Mouse (Mus musculus) liver, embryonic 14.5 days (tissue): ENCODE measurements around the gene Ccl28.

Experiments
- CTCF ChIP-seq: IDR thresholded peaks from 2 replicates; pipeline ENCODE4 v1.5.1; 2016; ENCODE audit warnings: antibody characterized with exemption, low read depth, control low read depth
- EP300 ChIP-seq: IDR thresholded peaks from 2 replicates; pipeline ENCODE4 v1.6.1; 2016; ENCODE audit warnings: antibody characterized with exemption, low read depth

GRCm38 (mm10) chr13:119689709-119690038, 66.1 kb downstream of the Ccl28 start:
- no peak for TF ChIP-seq EP300
- no peak for TF ChIP-seq CTCF
